Mouse (Mus musculus): Measurements from ENCODE around the gene Kdm2a. TPM values are rescaled to one million over a fixed set of nuclear protein-coding genes. Genes with fewer than 3 reads are reported as not detected.
"Not testable (repeated sequence)": the region's sequence is repeated elsewhere in the genome, so short reads cannot be mapped to it uniquely, and the experiment has no call there.

Kdm2a gene
- polyA plus RNA-seq, 1 experiment from 2014 or later = 42.7 TPM

- Histone ChIP-seq H3K36me3 (ENCODE audit: control insufficient read depth, insufficient read depth, low read length) (peaks cover 58% of the 10 kb centered on the region), H3K27ac (replicated peaks in 1 of 2; ENCODE audit: control insufficient read depth in 1 of 2, insufficient read depth in 1 of 2, low read depth in 2 of 2, low read length in 2 of 2) (no peak overlapping the region), H3K27me3 (ENCODE audit: control insufficient read depth, insufficient read depth, low read length) (no peaks in the 10 kb centered on the region), H3K9ac (ENCODE audit: low read length) (no peak overlapping the region), H3K4me2 (ENCODE audit: low read length) (no peak overlapping the region), H3K4me3 (ENCODE audit: control insufficient read depth in 1 of 2, insufficient read depth in 1 of 2, low read depth in 1 of 2, low read length in 2 of 2) (no peak overlapping the region), H3K4me1 (ENCODE audit: control insufficient read depth in 2 of 2, insufficient read depth in 2 of 2, low read length in 2 of 2) (peaks cover 0 to 4% of the 10 kb centered on the region in 2 experiments; a peak in 1 of 4 replicates), H3K9me3 (ENCODE audit: control insufficient read depth, low read length) (no peaks in the 10 kb centered on the region)
- ATAC-seq (ENCODE audit: insufficient number of reproducible peaks, insufficient read depth, low FRiP score, low read depth) = no peak
These were observed 10.8 kb downstream of the Kdm2a start for GRCm38 (mm10) chr19:4387276-4387675.

GRCm38 (mm10) chr19:4385026-4385425 lies 13.1 kb downstream of the Kdm2a start:
- Histone ChIP-seq H3K9me3 (ENCODE audit: control insufficient read depth, low read length) (no peaks in the 10 kb centered on the region), H3K9ac (ENCODE audit: low read length) (no peak overlapping the region), H3K4me3 (ENCODE audit: control insufficient read depth in 1 of 2, insufficient read depth in 1 of 2, low read depth in 1 of 2, low read length in 2 of 2) (no peak overlapping the region), H3K27me3 (ENCODE audit: control insufficient read depth, insufficient read depth, low read length) (no peaks in the 10 kb centered on the region), H3K27ac (replicated peaks in 1 of 2; ENCODE audit: control insufficient read depth in 1 of 2, insufficient read depth in 1 of 2, low read depth in 2 of 2, low read length in 2 of 2) (no peak overlapping the region), H3K4me2 (ENCODE audit: low read length) (no peak overlapping the region), H3K36me3 (ENCODE audit: control insufficient read depth, insufficient read depth, low read length) (peaks cover 48% of the 10 kb centered on the region), H3K4me1 (ENCODE audit: control insufficient read depth in 2 of 2, insufficient read depth in 2 of 2, low read length in 2 of 2) (no peaks in the 10 kb centered on the region)
- ATAC-seq (ENCODE audit: insufficient number of reproducible peaks, insufficient read depth, low FRiP score, low read depth) = no peak
- WGBS = 83% methylated on average over 4 of the region's 4 CpGs

- Histone ChIP-seq H3K27me3 (ENCODE audit: control insufficient read depth, insufficient read depth, low read length) (no peaks in the 10 kb centered on the region), H3K4me2 (ENCODE audit: low read length) (no peak overlapping the region), H3K9me3 (ENCODE audit: control insufficient read depth, low read length) (no peaks in the 10 kb centered on the region), H3K27ac (replicated peaks in 1 of 2; ENCODE audit: control insufficient read depth in 1 of 2, insufficient read depth in 1 of 2, low read depth in 2 of 2, low read length in 2 of 2) (no peak overlapping the region), H3K9ac (ENCODE audit: low read length) (no peak overlapping the region), H3K4me3 (ENCODE audit: control insufficient read depth in 1 of 2, insufficient read depth in 1 of 2, low read depth in 1 of 2, low read length in 2 of 2) (no peak overlapping the region), H3K4me1 (ENCODE audit: control insufficient read depth in 2 of 2, insufficient read depth in 2 of 2, low read length in 2 of 2) (no peaks in the 10 kb centered on the region), H3K36me3 (ENCODE audit: control insufficient read depth, insufficient read depth, low read length) (peaks cover 48% of the 10 kb centered on the region)
- ATAC-seq (ENCODE audit: insufficient number of reproducible peaks, insufficient read depth, low FRiP score, low read depth) = no peak
- 54% methylated on average over 1 of the region's 1 CpGs for WGBS
These were observed 13.8 kb downstream of the Kdm2a start for GRCm38 (mm10) chr19:4384322-4384721.

- ATAC-seq (ENCODE audit: insufficient number of reproducible peaks, insufficient read depth, low FRiP score, low read depth) = no peak
- Histone ChIP-seq H3K36me3 (ENCODE audit: control insufficient read depth, insufficient read depth, low read length) (peaks cover 52% of the 10 kb centered on the region), H3K4me2 (ENCODE audit: low read length) (no peak overlapping the region), H3K4me1 (ENCODE audit: control insufficient read depth in 2 of 2, insufficient read depth in 2 of 2, low read length in 2 of 2) (no peaks in the 10 kb centered on the region), H3K4me3 (ENCODE audit: control insufficient read depth in 1 of 2, insufficient read depth in 1 of 2, low read depth in 1 of 2, low read length in 2 of 2) (no peak overlapping the region), H3K27ac (replicated peaks in 1 of 2; ENCODE audit: control insufficient read depth in 1 of 2, insufficient read depth in 1 of 2, low read depth in 2 of 2, low read length in 2 of 2) (no peak overlapping the region), H3K27me3 (ENCODE audit: control insufficient read depth, insufficient read depth, low read length) (no peaks in the 10 kb centered on the region), H3K9me3 (ENCODE audit: control insufficient read depth, low read length) (no peaks in the 10 kb centered on the region), H3K9ac (ENCODE audit: low read length) (no peak overlapping the region)
These were observed 14.8 kb downstream of the Kdm2a start for GRCm38 (mm10) chr19:4383306-4383705.

- not testable (repeated sequence) for H3K4me3 ChIP-seq (ENCODE audit: control insufficient read depth in 1 of 2, insufficient read depth in 1 of 2, low read depth in 1 of 2, low read length in 2 of 2); H3K27me3 ChIP-seq (ENCODE audit: control insufficient read depth, insufficient read depth, low read length); H3K4me1 ChIP-seq (ENCODE audit: control insufficient read depth in 2 of 2, insufficient read depth in 2 of 2, low read length in 2 of 2); ATAC-seq (ENCODE audit: insufficient number of reproducible peaks, insufficient read depth, low FRiP score, low read depth); H3K27ac ChIP-seq (replicated peaks in 1 of 2; ENCODE audit: control insufficient read depth in 1 of 2, insufficient read depth in 1 of 2, low read depth in 2 of 2, low read length in 2 of 2); H3K9me3 ChIP-seq (ENCODE audit: control insufficient read depth, low read length); H3K4me2 ChIP-seq (ENCODE audit: low read length); H3K9ac ChIP-seq (ENCODE audit: low read length)
- peaks cover 47% of the 10 kb centered on the region for H3K36me3 ChIP-seq (ENCODE audit: control insufficient read depth, insufficient read depth, low read length)
- 81% methylated on average over 1 of the region's 1 CpGs for WGBS
These were observed 15.8 kb downstream of the Kdm2a start for GRCm38 (mm10) chr19:4382303-4382702.

- H3K4me3 ChIP-seq (ENCODE audit: control insufficient read depth in 1 of 2, insufficient read depth in 1 of 2, low read depth in 1 of 2, low read length in 2 of 2) = no peak overlapping the region
These were observed 27.4 kb downstream of the Kdm2a start for GRCm38 (mm10) chr19:4370656-4371055.

GRCm38 (mm10) chr19:4370254-4370653 lies 27.8 kb downstream of the Kdm2a start:
- Histone ChIP-seq H3K9me3 (ENCODE audit: control insufficient read depth, low read length) (no peaks in the 10 kb centered on the region), H3K36me3 (ENCODE audit: control insufficient read depth, insufficient read depth, low read length) (peaks cover 12% of the 10 kb centered on the region; the same call in 1 of the 2 replicates), H3K4me1 (ENCODE audit: control insufficient read depth in 2 of 2, insufficient read depth in 2 of 2, low read length in 2 of 2) (no peaks in the 10 kb centered on the region), H3K27ac (replicated peaks in 1 of 2; ENCODE audit: control insufficient read depth in 1 of 2, insufficient read depth in 1 of 2, low read depth in 2 of 2, low read length in 2 of 2) (no peak overlapping the region), H3K4me3 (ENCODE audit: control insufficient read depth in 1 of 2, insufficient read depth in 1 of 2, low read depth in 1 of 2, low read length in 2 of 2) (no peak overlapping the region), H3K4me2 (ENCODE audit: low read length) (no peak overlapping the region), H3K27me3 (ENCODE audit: control insufficient read depth, insufficient read depth, low read length) (no peaks in the 10 kb centered on the region), H3K9ac (ENCODE audit: low read length) (no peak overlapping the region)
- no peak for ATAC-seq (ENCODE audit: insufficient number of reproducible peaks, insufficient read depth, low FRiP score, low read depth)
- WGBS = 79% methylated on average over 1 of the region's 1 CpGs

More at GRCm38 (mm10) chr19:4370656-4371055, 27.4 kb downstream of the Kdm2a start:
- Histone ChIP-seq H3K27ac (replicated peaks in 1 of 2; ENCODE audit: control insufficient read depth in 1 of 2, insufficient read depth in 1 of 2, low read depth in 2 of 2, low read length in 2 of 2) (no peak overlapping the region), H3K4me1 (ENCODE audit: control insufficient read depth in 2 of 2, insufficient read depth in 2 of 2, low read length in 2 of 2) (no peaks in the 10 kb centered on the region), H3K9ac (ENCODE audit: low read length) (no peak overlapping the region), H3K36me3 (ENCODE audit: control insufficient read depth, insufficient read depth, low read length) (peaks cover 10% of the 10 kb centered on the region; the same call in 1 of the 2 replicates), H3K4me2 (ENCODE audit: low read length) (no peak overlapping the region), H3K9me3 (ENCODE audit: control insufficient read depth, low read length) (no peaks in the 10 kb centered on the region), H3K27me3 (ENCODE audit: control insufficient read depth, insufficient read depth, low read length) (no peaks in the 10 kb centered on the region)
- WGBS = 79% methylated on average over 2 of the region's 2 CpGs
- no peak for ATAC-seq (ENCODE audit: insufficient number of reproducible peaks, insufficient read depth, low FRiP score, low read depth)

GRCm38 (mm10) chr19:4349455-4349854 lies 48.6 kb downstream of the Kdm2a start:
- H3K9me3 ChIP-seq (ENCODE audit: control insufficient read depth, low read length) = no peaks in the 10 kb centered on the region
- peaks cover 94% of the 10 kb centered on the region for H3K36me3 ChIP-seq (ENCODE audit: control insufficient read depth, insufficient read depth, low read length)
- no peaks in the 10 kb centered on the region for H3K4me1 ChIP-seq (ENCODE audit: control insufficient read depth in 2 of 2, insufficient read depth in 2 of 2, low read length in 2 of 2)
- H3K4me3 ChIP-seq (ENCODE audit: control insufficient read depth in 1 of 2, insufficient read depth in 1 of 2, low read depth in 1 of 2, low read length in 2 of 2) = no peak overlapping the region
- H3K4me2 ChIP-seq (ENCODE audit: low read length) = no peak overlapping the region
- 90% methylated on average over 2 of the region's 2 CpGs for WGBS
- ATAC-seq (ENCODE audit: insufficient number of reproducible peaks, insufficient read depth, low FRiP score, low read depth) = no peak
- H3K9ac ChIP-seq (ENCODE audit: low read length) = no peak overlapping the region
- H3K27ac ChIP-seq (replicated peaks in 1 of 2; ENCODE audit: control insufficient read depth in 1 of 2, insufficient read depth in 1 of 2, low read depth in 2 of 2, low read length in 2 of 2) = no peak overlapping the region
- no peaks in the 10 kb centered on the region for H3K27me3 ChIP-seq (ENCODE audit: control insufficient read depth, insufficient read depth, low read length)

Data from heart, embryonic 14.5 days (tissue).